Mouse (Mus musculus): Measurements from ENCODE around the gene Ak5. TPM values are rescaled to one million over a fixed set of nuclear protein-coding genes. Genes with fewer than 3 reads are reported as not detected.

Ak5 gene
- polyA plus RNA-seq, 1 experiment from 2014 or later, result 24.4 TPM

- Histone ChIP-seq H3K27me3 (replicated peaks) (no peaks in the 10 kb centered on the region), H3K9ac (replicated peaks) (no peak overlapping the region), H3K4me3 (replicated peaks) (no peak overlapping the region), H3K4me2 (no peak overlapping the region), H3K4me1 (no peaks in the 10 kb centered on the region), H3K27ac (replicated peaks) (no peak overlapping the region), H3K9me3 (replicated peaks) (no peaks in the 10 kb centered on the region), H3K36me3 (no peaks in the 10 kb centered on the region)
- ATAC-seq (ENCODE audit: low FRiP score), result no peak
- 79% methylated on average over 4 of the region's 4 CpGs for WGBS
Measured at GRCm38 (mm10) chr3:152559295-152559694, 108.9 kb downstream of the Ak5 start.

GRCm38 (mm10) chr3:152558106-152558505 lies 110.1 kb downstream of the Ak5 start:
- no peak overlapping the region for H3K4me3 ChIP-seq (replicated peaks)
- no peak for ATAC-seq (ENCODE audit: low FRiP score)
- no peak overlapping the region for H3K9ac ChIP-seq (replicated peaks)
- no peak overlapping the region for H3K4me2 ChIP-seq
- no peaks in the 10 kb centered on the region for H3K9me3 ChIP-seq (replicated peaks)
- no peaks in the 10 kb centered on the region for H3K4me1 ChIP-seq
- H3K27ac ChIP-seq (replicated peaks), result no peak overlapping the region
- no peaks in the 10 kb centered on the region for H3K27me3 ChIP-seq (replicated peaks)
- no peaks in the 10 kb centered on the region for H3K36me3 ChIP-seq
- 62% methylated on average over 10 of the region's 10 CpGs for WGBS

- Histone ChIP-seq H3K27ac (replicated peaks) (no peak overlapping the region), H3K4me1 (no peaks in the 10 kb centered on the region), H3K9me3 (replicated peaks) (no peaks in the 10 kb centered on the region), H3K4me3 (replicated peaks) (no peak overlapping the region), H3K9ac (replicated peaks) (no peak overlapping the region), H3K36me3 (no peaks in the 10 kb centered on the region), H3K27me3 (replicated peaks) (no peaks in the 10 kb centered on the region), H3K4me2 (no peak overlapping the region)
- no peak for ATAC-seq (ENCODE audit: low FRiP score)
- 31% methylated on average over 11 of the region's 12 CpGs for WGBS
Measured at GRCm38 (mm10) chr3:152557659-152558058, 110.5 kb downstream of the Ak5 start.

GRCm38 (mm10) chr3:152556919-152557318 lies 111.2 kb downstream of the Ak5 start:
- Histone ChIP-seq H3K9me3 (replicated peaks) (no peaks in the 10 kb centered on the region), H3K4me2 (no peak overlapping the region), H3K27ac (replicated peaks) (no peak overlapping the region), H3K4me1 (no peaks in the 10 kb centered on the region), H3K9ac (replicated peaks) (no peak overlapping the region), H3K36me3 (no peaks in the 10 kb centered on the region), H3K4me3 (replicated peaks) (no peak overlapping the region), H3K27me3 (replicated peaks) (no peaks in the 10 kb centered on the region)
- ATAC-seq (ENCODE audit: low FRiP score), result no peak
- 93% methylated on average over 3 of the region's 3 CpGs for whole genome bisulfite sequencing

GRCm38 (mm10) chr3:152556435-152556834 lies 111.7 kb downstream of the Ak5 start:
- Histone ChIP-seq H3K4me2 (no peak overlapping the region), H3K4me1 (no peaks in the 10 kb centered on the region), H3K9me3 (replicated peaks) (no peaks in the 10 kb centered on the region), H3K4me3 (replicated peaks) (no peak overlapping the region), H3K27me3 (replicated peaks) (no peaks in the 10 kb centered on the region), H3K27ac (replicated peaks) (no peak overlapping the region), H3K36me3 (no peaks in the 10 kb centered on the region), H3K9ac (replicated peaks) (no peak overlapping the region)
- WGBS, result 75% methylated on average over 4 of the region's 4 CpGs
- no peak for ATAC-seq (ENCODE audit: low FRiP score)

GRCm38 (mm10) chr3:152555216-152555615 lies 112.9 kb downstream of the Ak5 start:
- Histone ChIP-seq H3K27me3 (replicated peaks) (no peaks in the 10 kb centered on the region), H3K9ac (replicated peaks) (no peak overlapping the region), H3K27ac (replicated peaks) (no peak overlapping the region), H3K4me1 (no peaks in the 10 kb centered on the region), H3K9me3 (replicated peaks) (no peaks in the 10 kb centered on the region), H3K4me2 (no peak overlapping the region), H3K4me3 (replicated peaks) (no peak overlapping the region), H3K36me3 (no peaks in the 10 kb centered on the region)
- ATAC-seq (ENCODE audit: low FRiP score), result no peak
- WGBS, result 53% methylated on average over 7 of the region's 7 CpGs

GRCm38 (mm10) chr3:152554366-152554765 lies 113.8 kb downstream of the Ak5 start:
- Histone ChIP-seq H3K4me3 (replicated peaks) (no peak overlapping the region), H3K9me3 (replicated peaks) (no peaks in the 10 kb centered on the region), H3K27me3 (replicated peaks) (no peaks in the 10 kb centered on the region), H3K27ac (replicated peaks) (no peak overlapping the region), H3K4me1 (no peaks in the 10 kb centered on the region), H3K36me3 (no peaks in the 10 kb centered on the region), H3K9ac (replicated peaks) (no peak overlapping the region), H3K4me2 (no peak overlapping the region)
- 93% methylated on average over 7 of the region's 7 CpGs for WGBS
- ATAC-seq (ENCODE audit: low FRiP score), result no peak

GRCm38 (mm10) chr3:152552641-152553040 lies 115.5 kb downstream of the Ak5 start:
- Histone ChIP-seq H3K4me1 (no peaks in the 10 kb centered on the region), H3K27me3 (replicated peaks) (no peaks in the 10 kb centered on the region), H3K27ac (replicated peaks) (no peak overlapping the region), H3K36me3 (no peaks in the 10 kb centered on the region), H3K9ac (replicated peaks) (no peak overlapping the region), H3K4me2 (no peak overlapping the region), H3K9me3 (replicated peaks) (no peaks in the 10 kb centered on the region), H3K4me3 (replicated peaks) (no peak overlapping the region)
- WGBS, result 86% methylated on average over 8 of the region's 8 CpGs
- ATAC-seq (ENCODE audit: low FRiP score), result no peak

GRCm38 (mm10) chr3:152550528-152551115 lies 117.5 kb downstream of the Ak5 start:
- Histone ChIP-seq H3K9me3 (replicated peaks) (no peaks in the 10 kb centered on the region), H3K4me1 (no peaks in the 10 kb centered on the region), H3K9ac (replicated peaks) (no peak overlapping the region), H3K27me3 (replicated peaks) (no peaks in the 10 kb centered on the region), H3K4me2 (no peak overlapping the region), H3K27ac (replicated peaks) (no peak overlapping the region), H3K4me3 (replicated peaks) (no peak overlapping the region), H3K36me3 (no peaks in the 10 kb centered on the region)
- no peak for ATAC-seq (ENCODE audit: low FRiP score)
- 71% methylated on average over 7 of the region's 7 CpGs for WGBS

- H3K27me3 ChIP-seq (replicated peaks), result no peaks in the 10 kb centered on the region
- H3K4me3 ChIP-seq (replicated peaks), result no peak overlapping the region
- H3K9me3 ChIP-seq (replicated peaks), result no peaks in the 10 kb centered on the region
- no peak overlapping the region for H3K4me2 ChIP-seq
- H3K4me1 ChIP-seq, result no peaks in the 10 kb centered on the region
- no peaks in the 10 kb centered on the region for H3K36me3 ChIP-seq
- no peak overlapping the region for H3K27ac ChIP-seq (replicated peaks)
- no peak overlapping the region for H3K9ac ChIP-seq (replicated peaks)
- ATAC-seq (ENCODE audit: low FRiP score), result no peak
Measured at GRCm38 (mm10) chr3:152550031-152550430, 118.1 kb downstream of the Ak5 start.

- H3K36me3 ChIP-seq, result no peaks in the 10 kb centered on the region
- no peak overlapping the region for H3K27ac ChIP-seq (replicated peaks)
- no peak overlapping the region for H3K4me3 ChIP-seq (replicated peaks)
- H3K9ac ChIP-seq (replicated peaks), result no peak overlapping the region
- WGBS, result 91% methylated on average over 3 of the region's 3 CpGs
- no peaks in the 10 kb centered on the region for H3K27me3 ChIP-seq (replicated peaks)
- ATAC-seq (ENCODE audit: low FRiP score), result no peak
- H3K4me2 ChIP-seq, result no peak overlapping the region
- H3K4me1 ChIP-seq, result no peaks in the 10 kb centered on the region
- no peaks in the 10 kb centered on the region for H3K9me3 ChIP-seq (replicated peaks)
Measured at GRCm38 (mm10) chr3:152544921-152545320, 123.2 kb downstream of the Ak5 start.

- no peaks in the 10 kb centered on the region for H3K27me3 ChIP-seq (replicated peaks)
- no peaks in the 10 kb centered on the region for H3K9me3 ChIP-seq (replicated peaks)
- H3K4me3 ChIP-seq (replicated peaks), result no peak overlapping the region
- no peak overlapping the region for H3K9ac ChIP-seq (replicated peaks)
- H3K36me3 ChIP-seq, result no peaks in the 10 kb centered on the region
- WGBS, result 82% methylated on average over 5 of the region's 5 CpGs
- no peak overlapping the region for H3K27ac ChIP-seq (replicated peaks)
- ATAC-seq (ENCODE audit: low FRiP score), result no peak
- no peaks in the 10 kb centered on the region for H3K4me1 ChIP-seq
- H3K4me2 ChIP-seq, result no peak overlapping the region
Measured at GRCm38 (mm10) chr3:152542298-152542697, 125.9 kb downstream of the Ak5 start.

GRCm38 (mm10) chr3:152530344-152530743 lies 137.8 kb downstream of the Ak5 start:
- no peak overlapping the region for H3K4me2 ChIP-seq
- H3K4me1 ChIP-seq, result no peaks in the 10 kb centered on the region
- no peaks in the 10 kb centered on the region for H3K36me3 ChIP-seq
- no peak for ATAC-seq (ENCODE audit: low FRiP score)
- whole genome bisulfite sequencing, result 91% methylated on average over 5 of the region's 5 CpGs
- H3K27ac ChIP-seq (replicated peaks), result no peak overlapping the region
- no peak overlapping the region for H3K4me3 ChIP-seq (replicated peaks)
- no peak overlapping the region for H3K9ac ChIP-seq (replicated peaks)
- no peaks in the 10 kb centered on the region for H3K9me3 ChIP-seq (replicated peaks)
- no peaks in the 10 kb centered on the region; the same call in 1 of the 2 replicates for H3K27me3 ChIP-seq (replicated peaks)

Data from neural tube, embryonic 15.5 days (tissue).